Mouse (Mus musculus) layer of hippocampus, adult 9-10 months (tissue): Measurements from ENCODE around the gene Elovl2.
"Not testable (repeated sequence)": the region's sequence is repeated elsewhere in the genome, so short reads cannot be mapped to it uniquely, and the experiment has no call there.

Experiments used
- DNase-seq: peaks from one replicate; pipeline ENCODE4 v3.0.0; 2022; ENCODE audit warnings: low spot score

The Elovl2 gene

GRCm38 (mm10) chr13:41233241-41233640, 13.0 kb upstream of the Elovl2 start:
- no peak for DNase-seq

- DNase-seq, result no peak
Measured at GRCm38 (mm10) chr13:41232209-41232608, 12.0 kb upstream of the Elovl2 start.

- no peak for DNase-seq
Measured at GRCm38 (mm10) chr13:41231389-41231983, 11.3 kb upstream of the Elovl2 start.

GRCm38 (mm10) chr13:41230256-41230655, 10.1 kb upstream of the Elovl2 start:
- no peak for DNase-seq

- no peak for DNase-seq
Measured at GRCm38 (mm10) chr13:41228060-41228459, 7.9 kb upstream of the Elovl2 start.

- DNase-seq, result no peak
Measured at GRCm38 (mm10) chr13:41226513-41226912, 6.3 kb upstream of the Elovl2 start.

- no peak for DNase-seq
Measured at GRCm38 (mm10) chr13:41219687-41220303, 410 bp downstream of the Elovl2 start.

- no peak for DNase-seq
Measured at GRCm38 (mm10) chr13:41219056-41219455, 1.1 kb downstream of the Elovl2 start.

- no peak for DNase-seq
Measured at GRCm38 (mm10) chr13:41216236-41216635, 4.0 kb downstream of the Elovl2 start.

GRCm38 (mm10) chr13:41215669-41216068, 4.5 kb downstream of the Elovl2 start:
- DNase-seq, result no peak

GRCm38 (mm10) chr13:41212558-41213322, 7.5 kb downstream of the Elovl2 start:
- no peak for DNase-seq

- no peak for DNase-seq
Measured at GRCm38 (mm10) chr13:41211276-41211675, 8.9 kb downstream of the Elovl2 start.

- no peak for DNase-seq
Measured at GRCm38 (mm10) chr13:41206241-41206640, 14.0 kb downstream of the Elovl2 start.

GRCm38 (mm10) chr13:41205568-41205967, 14.6 kb downstream of the Elovl2 start:
- DNase-seq, result not testable (repeated sequence)

- no peak for DNase-seq
Measured at GRCm38 (mm10) chr13:41203691-41204090, 16.5 kb downstream of the Elovl2 start.

- DNase-seq, result no peak
Measured at GRCm38 (mm10) chr13:41203289-41203688, 16.9 kb downstream of the Elovl2 start.

GRCm38 (mm10) chr13:41200861-41201260, 19.3 kb downstream of the Elovl2 start:
- no peak for DNase-seq

- DNase-seq, result no peak
Measured at GRCm38 (mm10) chr13:41195640-41196333, 24.4 kb downstream of the Elovl2 start.

GRCm38 (mm10) chr13:41187886-41188285, 32.3 kb downstream of the Elovl2 start:
- no peak for DNase-seq

- no peak for DNase-seq
Measured at GRCm38 (mm10) chr13:41158426-41158825, 61.8 kb downstream of the Elovl2 start.

GRCm38 (mm10) chr13:41153146-41153545, 67.1 kb downstream of the Elovl2 start:
- no peak for DNase-seq

- peak; percentile 58 for DNase-seq
Measured at GRCm38 (mm10) chr13:41146271-41146670, 73.9 kb downstream of the Elovl2 start.
